Mouse (Mus musculus) granulocyte monocyte progenitor cell, adult 5-6 weeks (primary cell): ENCODE results near the gene Gm49405. TPM values are rescaled to one million over a fixed set of nuclear protein-coding genes. Genes with fewer than 3 reads are reported as not detected.
"Not testable (repeated sequence)": the region's sequence is repeated elsewhere in the genome, so short reads cannot be mapped to it uniquely, and the experiment has no call there.

Experiments used
- ATAC-seq: replicated peaks from 2 replicates; pipeline ENCODE4 v1.8.0; 2016; ENCODE audit warnings: mild to moderate bottlenecking, moderate TSS enrichment, inconsistent platforms; ENCODE audit not compliant: poor library complexity, severe bottlenecking
- total RNA-seq, 2 experiments: library from RNA; stranded (forward) in 1 of 2; stranded (reverse) in 1 of 2; fragments of 200-712, 200-1000 nt in 1 of 2; fragments of >200 nt in 1 of 2; fragmentation: Nextera tagmentation in 1 of 2; gene quantifications; 2 replicates each; pipeline ENCODE4 v1.2.3; 2014 to 2017

Gene Gm49405
- total RNA-seq, 2 experiments from 2014 or later: 0.30 to 1.3 TPM

GRCm38 (mm10) chr19:4045966-4046865 is 45.8 kb downstream of the Gm49405 start, which contains the start of gene Gstp2:
Gene Gstp2 (minus strand): TSS chr19:4046023.
- ATAC-seq: peak; percentile 72

GRCm38 (mm10) chr19:4046866-4047254 is 46.4 kb downstream of the Gm49405 start:
- no peak for ATAC-seq

DNA sequence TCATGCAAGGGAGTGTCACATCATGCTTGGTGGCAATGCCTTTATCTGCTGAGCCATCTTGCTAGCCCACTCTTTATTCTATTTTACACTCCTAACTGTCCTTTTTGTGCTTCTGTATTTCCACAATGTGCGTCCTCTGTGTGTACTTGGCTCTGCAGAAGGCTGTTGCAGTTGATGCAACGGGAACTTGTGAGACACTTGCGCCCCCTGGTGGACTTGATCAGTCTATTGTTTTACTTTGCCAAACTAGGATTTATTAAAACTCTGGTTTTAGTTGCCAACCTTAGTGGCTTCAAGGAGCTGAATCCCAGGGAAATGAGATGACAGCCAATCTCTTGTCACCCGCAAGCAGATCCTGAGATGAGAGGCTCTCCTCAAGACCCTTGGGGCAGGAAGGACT is 47.4 kb downstream of the Gm49405 start:
- peak; percentile 38 for ATAC-seq

DNA sequence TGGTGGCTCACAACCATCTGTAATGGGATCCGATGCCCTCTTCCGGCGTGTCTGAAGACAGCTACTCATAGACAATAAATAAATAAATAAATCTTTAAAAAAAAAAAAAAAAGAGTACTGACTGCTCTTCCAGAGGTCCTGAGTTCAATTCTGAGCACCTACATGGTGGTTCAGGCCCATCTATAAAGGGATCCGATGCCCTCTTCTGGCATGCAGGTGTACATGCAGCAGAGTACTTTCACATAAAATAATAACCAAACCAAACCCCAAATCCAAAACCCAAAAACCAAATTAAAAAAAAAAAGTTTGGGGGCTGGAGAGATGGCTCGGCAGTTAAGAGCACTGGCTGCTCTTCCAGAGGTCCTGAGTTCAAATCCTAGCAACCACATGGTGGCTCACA is 48.6 kb downstream of the Gm49405 start:
- not testable (repeated sequence) for ATAC-seq

DNA sequence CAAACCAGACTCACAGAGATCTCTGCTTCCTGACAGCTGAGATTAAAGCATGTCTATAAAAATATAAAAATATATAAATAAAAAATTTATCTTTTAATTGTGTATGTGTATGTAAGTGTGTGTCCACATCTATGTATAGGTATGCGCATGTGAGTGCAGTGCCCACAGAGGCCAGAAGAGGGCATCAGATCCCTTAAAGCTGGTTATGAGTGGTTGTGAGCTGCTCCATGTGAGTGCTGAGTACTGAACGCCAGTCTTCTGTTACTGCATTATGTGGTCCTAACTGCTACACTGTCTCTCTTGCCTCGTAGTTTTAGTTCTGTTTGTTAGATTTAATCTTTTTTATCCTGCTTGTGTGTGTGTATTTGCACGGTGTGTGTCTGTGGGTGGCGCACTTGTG is 50.6 kb downstream of the Gm49405 start:
- ATAC-seq: no peak

DNA sequence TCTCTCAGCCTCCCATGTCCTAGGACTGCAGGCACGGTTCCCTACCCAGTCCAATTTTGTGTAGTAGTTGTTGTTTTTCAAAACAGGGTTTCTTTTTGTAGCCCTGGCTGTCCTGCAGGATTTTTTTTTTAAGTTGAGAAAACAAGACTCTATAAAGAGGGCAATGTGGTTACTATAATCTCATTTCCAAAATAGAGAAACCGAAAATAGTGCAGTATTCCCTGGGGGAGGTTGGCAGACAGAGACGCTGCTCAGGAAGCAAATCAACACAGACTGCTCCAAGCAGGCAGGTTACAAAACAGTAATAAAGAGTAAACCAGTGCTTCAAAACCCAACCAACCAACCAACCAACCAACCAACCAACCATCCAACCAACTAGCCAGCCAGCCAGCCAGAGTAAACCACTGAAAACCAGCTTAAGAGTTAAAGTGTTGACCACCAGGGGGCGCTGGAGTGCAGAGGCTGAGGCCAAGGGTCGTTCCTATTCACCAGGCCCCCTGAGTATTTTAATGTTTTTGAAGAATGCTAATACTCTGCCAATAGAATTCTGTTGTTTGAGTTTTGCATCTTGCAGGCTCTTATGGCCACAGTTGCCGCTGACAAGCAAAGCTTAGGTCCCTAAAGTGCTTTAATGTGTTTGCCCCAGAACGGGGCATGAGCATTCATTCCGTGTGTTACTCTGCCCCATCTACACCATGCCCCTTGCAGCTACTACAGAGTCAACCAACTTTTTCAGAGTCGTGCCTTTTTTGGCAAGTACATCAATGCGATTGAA is 51.5 kb downstream of the Gm49405 start:
- peak; percentile 40; the same call in 1 of the 2 replicates for ATAC-seq

DNA sequence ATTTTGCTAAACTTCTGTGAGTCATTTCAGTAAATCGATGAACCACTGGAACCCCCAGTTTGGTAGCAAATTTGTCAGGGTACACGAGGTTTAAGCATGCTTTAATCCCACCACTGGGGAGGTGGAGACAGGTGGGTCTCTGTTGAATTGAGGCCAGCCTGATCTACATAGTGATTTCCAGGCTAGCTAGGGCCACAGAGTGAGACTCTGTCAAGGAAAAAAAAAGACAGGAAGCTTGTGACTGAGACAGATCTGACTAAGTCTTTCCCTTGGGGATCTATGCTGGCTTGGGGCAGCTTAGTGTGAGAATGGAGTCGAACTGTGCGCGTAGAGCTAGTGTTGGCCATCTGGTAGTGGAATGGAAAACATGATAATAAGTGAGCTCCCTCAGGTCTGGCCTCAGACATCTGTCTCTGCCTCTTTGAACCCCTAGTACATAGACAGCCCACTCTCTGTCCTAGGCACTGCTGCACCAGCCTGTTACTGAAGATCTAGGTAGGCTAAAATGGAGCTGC is 52.1 kb downstream of the Gm49405 start:
- ATAC-seq: no peak

GRCm38 (mm10) chr19:4054613-4055012 is 54.2 kb downstream of the Gm49405 start:
- no peak for ATAC-seq

Other genes starting within 250 kb of the Gm49405 start
Only the 30 nearest of the 32 such genes appear.
- gene Chka, start 148.9 kb upstream of the Gm49405 start, total RNA-seq (2014; fragmentation: Nextera tagmentation): 30.2 and 50.6 TPM in 2 replicates
- gene Chka, start 148.9 kb upstream of the Gm49405 start, total RNA-seq (2017): 32.7 and 37.2 TPM in 2 replicates
- gene Tcirg1, start 93.5 kb upstream of the Gm49405 start, total RNA-seq (2014; fragmentation: Nextera tagmentation): 165 and 253 TPM in 2 replicates
- 159 and 178 TPM in 2 replicates for gene Tcirg1, start 93.5 kb upstream of the Gm49405 start, total RNA-seq (2017)
- 157 and 158 TPM in 2 replicates for gene Ndufs8, start 87.9 kb upstream of the Gm49405 start, total RNA-seq (2014; fragmentation: Nextera tagmentation)
- 89.0 and 91.9 TPM in 2 replicates for gene Ndufs8, start 87.9 kb upstream of the Gm49405 start, total RNA-seq (2017)
- gene Aldh3b1, start 70.8 kb upstream of the Gm49405 start, total RNA-seq (2014; fragmentation: Nextera tagmentation): 5.9 and 8.4 TPM in 2 replicates
- 8.4 and 14.1 TPM in 2 replicates for gene Aldh3b1, start 70.8 kb upstream of the Gm49405 start, total RNA-seq (2017)
- gene Unc93b1, start 65.4 kb upstream of the Gm49405 start, total RNA-seq (2014; fragmentation: Nextera tagmentation): 162 and 191 TPM in 2 replicates
- 205 and 220 TPM in 2 replicates for gene Unc93b1, start 65.4 kb upstream of the Gm49405 start, total RNA-seq (2017)
- gene Aldh3b3, start 42.0 kb upstream of the Gm49405 start, total RNA-seq (2014; fragmentation: Nextera tagmentation): not detected in 2 replicates
- gene Aldh3b3, start 42.0 kb upstream of the Gm49405 start, total RNA-seq (2017): not detected in 2 replicates
- gene Aldh3b2, start 28.3 kb upstream of the Gm49405 start, total RNA-seq (2014; fragmentation: Nextera tagmentation): not detected in 2 replicates
- gene Aldh3b2, start 28.3 kb upstream of the Gm49405 start, total RNA-seq (2017): 0.09 TPM in 1 of 2 replicates, not detected in the other
- gene Acy3, start 14.1 kb upstream of the Gm49405 start, total RNA-seq (2014; fragmentation: Nextera tagmentation): 4.1 and 6.4 TPM in 2 replicates
- 0.73 and 4.0 TPM in 2 replicates for gene Acy3, start 14.1 kb upstream of the Gm49405 start, total RNA-seq (2017)
- gene Tbx10, start 7.9 kb upstream of the Gm49405 start, total RNA-seq (2014; fragmentation: Nextera tagmentation): not detected in 2 replicates
- gene Tbx10, start 7.9 kb upstream of the Gm49405 start, total RNA-seq (2017): not detected in 2 replicates
- gene Nudt8, start within 50 bp of the Gm49405 start, total RNA-seq (2014; fragmentation: Nextera tagmentation): 9.7 and 16.3 TPM in 2 replicates
- gene Nudt8, start within 50 bp of the Gm49405 start, total RNA-seq (2017): 4.4 and 10.5 TPM in 2 replicates
- 3.0 and 7.0 TPM in 2 replicates for gene Doc2g, start 2.7 kb downstream of the Gm49405 start, total RNA-seq (2014; fragmentation: Nextera tagmentation)
- 0.46 and 2.9 TPM in 2 replicates for gene Doc2g, start 2.7 kb downstream of the Gm49405 start, total RNA-seq (2017)
- 93.8 and 132 TPM in 2 replicates for gene Ndufv1, start 12.2 kb downstream of the Gm49405 start, total RNA-seq (2014; fragmentation: Nextera tagmentation)
- gene Ndufv1, start 12.2 kb downstream of the Gm49405 start, total RNA-seq (2017): 222 and 241 TPM in 2 replicates
- gene Gstp1, start 37.4 kb downstream of the Gm49405 start, total RNA-seq (2014; fragmentation: Nextera tagmentation): 235 and 335 TPM in 2 replicates
- gene Gstp1, start 37.4 kb downstream of the Gm49405 start, total RNA-seq (2017): 84.1 and 120 TPM in 2 replicates
- gene Gstp2, start 45.4 kb downstream of the Gm49405 start, total RNA-seq (2014; fragmentation: Nextera tagmentation): not detected in 2 replicates
- 4.3 TPM in 1 of 2 replicates, not detected in the other for gene Gstp2, start 45.4 kb downstream of the Gm49405 start, total RNA-seq (2017)
- gene Gstp3, start 58.9 kb downstream of the Gm49405 start, total RNA-seq (2014; fragmentation: Nextera tagmentation): not detected in 2 replicates
- gene Gstp3, start 58.9 kb downstream of the Gm49405 start, total RNA-seq (2017): 0.65 TPM in 1 of 2 replicates, not detected in the other
- gene Cabp2, start 81.0 kb downstream of the Gm49405 start, total RNA-seq (2014; fragmentation: Nextera tagmentation): not detected in 2 replicates
- not detected in 2 replicates for gene Cabp2, start 81.0 kb downstream of the Gm49405 start, total RNA-seq (2017)
- gene Cdk2ap2, start 96.6 kb downstream of the Gm49405 start, total RNA-seq (2014; fragmentation: Nextera tagmentation): 119 and 155 TPM in 2 replicates
- 33.7 and 36.5 TPM in 2 replicates for gene Cdk2ap2, start 96.6 kb downstream of the Gm49405 start, total RNA-seq (2017)
- 11.3 and 16.8 TPM in 2 replicates for gene Pitpnm1, start 99.4 kb downstream of the Gm49405 start, total RNA-seq (2014; fragmentation: Nextera tagmentation)
- 4.5 and 24.3 TPM in 2 replicates for gene Pitpnm1, start 99.4 kb downstream of the Gm49405 start, total RNA-seq (2017)
- 19.6 and 60.2 TPM in 2 replicates for gene Aip, start 125.2 kb downstream of the Gm49405 start, total RNA-seq (2014; fragmentation: Nextera tagmentation)
- gene Aip, start 125.2 kb downstream of the Gm49405 start, total RNA-seq (2017): 31.3 and 38.6 TPM in 2 replicates
- not detected in 2 replicates for gene Gpr152, start 139.2 kb downstream of the Gm49405 start, total RNA-seq (2014; fragmentation: Nextera tagmentation)
- gene Gpr152, start 139.2 kb downstream of the Gm49405 start, total RNA-seq (2017): not detected in 2 replicates
- not detected in 2 replicates for gene Cabp4, start 143.4 kb downstream of the Gm49405 start, total RNA-seq (2014; fragmentation: Nextera tagmentation)
- gene Cabp4, start 143.4 kb downstream of the Gm49405 start, total RNA-seq (2017): not detected in 2 replicates
- gene Coro1b, start 148.0 kb downstream of the Gm49405 start, total RNA-seq (2014; fragmentation: Nextera tagmentation): 143 and 234 TPM in 2 replicates
- 71.3 and 73.2 TPM in 2 replicates for gene Coro1b, start 148.0 kb downstream of the Gm49405 start, total RNA-seq (2017)
- gene Ptprcap, start 153.0 kb downstream of the Gm49405 start, total RNA-seq (2014; fragmentation: Nextera tagmentation): 40.8 and 53.6 TPM in 2 replicates
- gene Ptprcap, start 153.0 kb downstream of the Gm49405 start, total RNA-seq (2017): 64.9 and 84.1 TPM in 2 replicates
- 42.5 and 45.6 TPM in 2 replicates for gene Rps6kb2, start 162.7 kb downstream of the Gm49405 start, total RNA-seq (2014; fragmentation: Nextera tagmentation)
- gene Rps6kb2, start 162.7 kb downstream of the Gm49405 start, total RNA-seq (2017): 21.0 and 31.6 TPM in 2 replicates
- gene Carns1, start 174.9 kb downstream of the Gm49405 start, total RNA-seq (2014; fragmentation: Nextera tagmentation): 0.58 and 5.7 TPM in 2 replicates
- gene Carns1, start 174.9 kb downstream of the Gm49405 start, total RNA-seq (2017): 1.1 and 2.9 TPM in 2 replicates
- gene Tbc1d10c, start 190.7 kb downstream of the Gm49405 start, total RNA-seq (2014; fragmentation: Nextera tagmentation): 41.1 and 50.1 TPM in 2 replicates
- gene Tbc1d10c, start 190.7 kb downstream of the Gm49405 start, total RNA-seq (2017): 11.3 and 18.4 TPM in 2 replicates
- gene Ppp1ca, start 191.4 kb downstream of the Gm49405 start, total RNA-seq (2014; fragmentation: Nextera tagmentation): 406 and 527 TPM in 2 replicates
- gene Ppp1ca, start 191.4 kb downstream of the Gm49405 start, total RNA-seq (2017): 494 and 518 TPM in 2 replicates
- gene Rad9a, start 201.0 kb downstream of the Gm49405 start, total RNA-seq (2014; fragmentation: Nextera tagmentation): 27.8 and 41.3 TPM in 2 replicates
- 16.0 and 16.3 TPM in 2 replicates for gene Rad9a, start 201.0 kb downstream of the Gm49405 start, total RNA-seq (2017)
- 6.8 and 7.4 TPM in 2 replicates for gene Clcf1, start 213.6 kb downstream of the Gm49405 start, total RNA-seq (2014; fragmentation: Nextera tagmentation)
- gene Clcf1, start 213.6 kb downstream of the Gm49405 start, total RNA-seq (2017): 0.67 and 1.8 TPM in 2 replicates
- gene AC109138.7, start 213.7 kb downstream of the Gm49405 start, total RNA-seq (2014; fragmentation: Nextera tagmentation): not detected in 2 replicates
- not detected in 2 replicates for gene AC109138.7, start 213.7 kb downstream of the Gm49405 start, total RNA-seq (2017)